Mouse (Mus musculus): ENCODE data around the gene Btbd10.

The Btbd10 gene

GRCm38 (mm10) chr7:113295077-113295890 is 73.9 kb downstream of the Btbd10 start:
- DNase-seq (ENCODE audit: low spot score in 2 of 2) = no peak

GRCm38 (mm10) chr7:113294598-113294997 is 74.6 kb downstream of the Btbd10 start:
- DNase-seq (ENCODE audit: low spot score in 2 of 2) = no peak

DNA sequence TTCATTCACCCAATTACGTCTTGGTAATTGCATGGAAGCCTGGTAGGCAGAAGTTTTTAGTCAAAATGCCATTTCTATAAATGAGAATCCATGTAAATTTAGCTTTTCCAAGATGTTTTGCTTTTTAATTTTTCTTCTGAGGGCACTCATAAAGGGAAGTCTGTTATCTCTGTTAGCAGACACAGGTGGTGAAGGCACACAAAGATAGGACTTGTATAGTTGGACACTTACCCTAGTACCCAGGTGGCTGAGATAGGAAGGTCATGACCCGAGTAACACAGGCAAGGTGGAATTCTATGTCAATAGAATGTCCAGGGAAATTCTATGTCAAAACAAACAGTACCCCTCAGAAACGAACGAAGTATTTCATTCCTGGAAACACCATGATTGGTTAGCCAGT is 77.0 kb downstream of the Btbd10 start:
- DNase-seq (ENCODE audit: low spot score in 2 of 2) = no peak

DNA sequence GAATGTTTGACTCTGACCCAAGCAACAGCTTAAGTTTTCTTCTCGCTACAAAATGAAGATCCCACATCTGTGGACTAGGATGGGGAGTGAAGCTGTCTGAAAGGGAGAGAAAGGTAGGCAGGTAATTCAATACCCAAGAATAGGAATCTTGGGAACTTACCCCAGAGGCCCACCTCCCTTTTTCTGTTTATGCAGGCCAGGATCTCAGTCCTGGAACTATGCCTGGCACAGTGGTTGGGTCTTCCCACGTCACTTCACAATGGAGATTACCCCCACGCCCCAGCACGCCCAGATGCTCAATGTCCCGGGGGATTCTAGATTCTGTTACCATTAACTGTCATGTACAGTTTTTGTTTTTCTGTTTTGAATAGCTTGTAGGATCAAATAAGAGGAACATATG is 77.5 kb downstream of the Btbd10 start:
- no peak for DNase-seq (ENCODE audit: low spot score in 2 of 2)

DNA sequence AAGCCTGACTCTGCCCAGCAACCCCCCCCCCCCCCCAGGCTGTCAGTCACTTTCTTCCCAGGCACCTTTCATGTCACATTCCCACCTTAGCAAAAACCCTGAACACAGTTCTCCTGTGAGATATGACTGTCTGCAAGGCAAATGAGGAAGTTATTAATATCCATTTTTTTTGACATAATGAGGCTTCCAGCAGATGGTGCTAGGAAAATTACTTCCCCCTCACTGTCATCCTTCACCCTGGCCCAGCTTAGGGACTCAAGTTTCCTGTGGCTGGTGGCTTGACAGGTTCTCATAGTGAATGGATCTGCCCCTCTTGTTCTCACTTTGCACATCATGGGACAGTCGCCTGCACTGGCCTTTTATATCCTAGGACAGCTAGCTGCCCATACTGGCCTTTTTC is 80.0 kb downstream of the Btbd10 start:
- DNase-seq (ENCODE audit: low spot score in 2 of 2) = no peak

- no peak for DNase-seq (ENCODE audit: low spot score in 2 of 2)
Observed at GRCm38 (mm10) chr7:113285405-113285804, 83.8 kb downstream of the Btbd10 start.

- DNase-seq (ENCODE audit: low spot score in 2 of 2) = no peak
Observed at GRCm38 (mm10) chr7:113279246-113279645, 89.9 kb downstream of the Btbd10 start.

- no peak for DNase-seq (ENCODE audit: low spot score in 2 of 2)
Observed at GRCm38 (mm10) chr7:113278493-113278892, 90.7 kb downstream of the Btbd10 start.

- no peak for DNase-seq (ENCODE audit: low spot score in 2 of 2)
Observed at GRCm38 (mm10) chr7:113277245-113277644, 91.9 kb downstream of the Btbd10 start.

GRCm38 (mm10) chr7:113272338-113272997 is 96.7 kb downstream of the Btbd10 start:
- no peak for DNase-seq (ENCODE audit: low spot score in 2 of 2)

GRCm38 (mm10) chr7:113270991-113271390 is 98.2 kb downstream of the Btbd10 start:
- no peak for DNase-seq (ENCODE audit: low spot score in 2 of 2)

DNA sequence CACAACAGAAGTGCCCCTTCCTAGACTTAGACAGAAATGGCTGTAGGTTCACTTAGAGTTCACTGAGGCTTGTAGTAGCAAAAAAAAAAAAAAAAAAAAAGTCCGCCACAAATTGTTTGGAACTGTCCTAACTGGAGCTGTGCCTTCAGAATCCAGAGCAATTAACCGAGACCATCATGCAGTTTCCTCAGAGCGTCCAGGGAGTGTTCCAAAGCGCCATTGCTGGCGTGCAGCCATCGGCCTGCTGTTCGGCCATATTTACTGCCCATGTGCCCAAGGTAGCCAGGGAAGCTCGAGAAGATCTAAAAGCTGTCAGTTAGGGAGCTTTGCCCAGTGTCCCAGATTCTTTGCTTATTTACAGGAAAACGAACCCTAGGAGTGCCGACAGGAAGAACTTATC is 98.6 kb downstream of the Btbd10 start:
- DNase-seq (ENCODE audit: low spot score in 2 of 2) = no peak

- DNase-seq (ENCODE audit: low spot score in 2 of 2) = no peak
Observed at GRCm38 (mm10) chr7:113269921-113270320, 99.3 kb downstream of the Btbd10 start.

- DNase-seq (ENCODE audit: low spot score in 2 of 2) = no peak
Observed at GRCm38 (mm10) chr7:113269081-113269480, 100.1 kb downstream of the Btbd10 start.

DNA sequence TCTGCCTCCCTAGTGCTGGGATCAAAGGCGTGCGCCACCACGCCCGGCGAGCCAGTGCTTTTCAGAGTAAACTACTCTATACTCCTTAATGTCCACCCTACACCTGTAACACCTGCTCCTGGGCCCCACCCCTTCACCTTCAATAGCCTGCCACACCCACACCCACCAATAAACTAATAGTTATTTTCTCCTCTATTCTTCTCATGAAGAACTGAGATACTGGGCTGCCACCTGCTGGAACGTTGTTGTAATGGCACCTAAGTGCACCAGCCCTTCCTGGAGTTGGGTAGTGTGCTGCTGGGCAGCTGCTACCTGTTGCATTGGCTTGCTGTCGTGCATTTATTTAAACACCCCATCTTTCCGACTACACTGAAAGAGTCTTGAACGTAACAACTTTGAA is 100.9 kb downstream of the Btbd10 start:
- peak in 1 of 2 experiments; percentile 66 for DNase-seq (ENCODE audit: low spot score in 2 of 2)
